Mouse (Mus musculus) liver, postnatal 0 days (tissue): Measurements from ENCODE around the gene Cntfr.
A peak's percentile ranks its signal among the peaks of the same experiment; 100 is the strongest.

Experiments used
- CTCF ChIP-seq: sonication (generic); IDR thresholded peaks from 2 replicates; pipeline ENCODE4 v1.5.1; 2016; ENCODE audit warnings: antibody characterized with exemption, low read depth
- EP300 ChIP-seq: IDR thresholded peaks from 2 replicates; pipeline ENCODE4 v1.6.1; 2016; ENCODE audit warnings: antibody characterized with exemption, low read depth, mild to moderate bottlenecking

- TF ChIP-seq CTCF = peak; percentile 68
- TF ChIP-seq EP300 = no peak
Measured at GRCm38 (mm10) chr4:41707011-41707535, 10.2 kb upstream of the Cntfr start.
